Mouse (Mus musculus): ENCODE measurements around the gene Ints4.

The Ints4 gene

GRCm38 (mm10) chr7:97536571-97536970, 55.8 kb downstream of the Ints4 start:
- no peak for DNase-seq (ENCODE audit: low read depth, low spot score)

- peak; percentile 77 for DNase-seq (ENCODE audit: low read depth, low spot score)
Measured at GRCm38 (mm10) chr7:97546462-97546861, 65.7 kb downstream of the Ints4 start.

GRCm38 (mm10) chr7:97549301-97549700, 68.5 kb downstream of the Ints4 start:
- DNase-seq (ENCODE audit: low read depth, low spot score), result no peak

- DNase-seq (ENCODE audit: low read depth, low spot score), result no peak
Measured at GRCm38 (mm10) chr7:97550673-97551072, 69.9 kb downstream of the Ints4 start.

GRCm38 (mm10) chr7:97563576-97563975, 82.8 kb downstream of the Ints4 start:
- DNase-seq (ENCODE audit: low read depth, low spot score), result no peak

- DNase-seq (ENCODE audit: low read depth, low spot score), result no peak
Measured at GRCm38 (mm10) chr7:97569372-97569771, 88.6 kb downstream of the Ints4 start.

GRCm38 (mm10) chr7:97570389-97570788, 89.6 kb downstream of the Ints4 start:
- DNase-seq (ENCODE audit: low read depth, low spot score), result no peak

- DNase-seq (ENCODE audit: low read depth, low spot score), result peak; percentile 73
Measured at GRCm38 (mm10) chr7:97578361-97579066, 97.8 kb downstream of the Ints4 start.

GRCm38 (mm10) chr7:97579067-97579975, 98.6 kb downstream of the Ints4 start, which contains the start of the genes Aamdc and Rsf1:
Gene Aamdc, minus strand, starts transcription at chr7:97579497.
Gene Rsf1, plus strand, starts transcription at chr7:97579889.
- peak; percentile 100 for DNase-seq (ENCODE audit: low read depth, low spot score)

- DNase-seq (ENCODE audit: low read depth, low spot score), result peak; percentile 38
Measured at GRCm38 (mm10) chr7:97579976-97580842, 99.5 kb downstream of the Ints4 start.

- peak; percentile 96 for DNase-seq (ENCODE audit: low read depth, low spot score)
Measured at GRCm38 (mm10) chr7:97580843-97581214, 100.1 kb downstream of the Ints4 start.

GRCm38 (mm10) chr7:97588506-97588905, 107.8 kb downstream of the Ints4 start:
- no peak for DNase-seq (ENCODE audit: low read depth, low spot score)

GRCm38 (mm10) chr7:97590488-97590887, 109.7 kb downstream of the Ints4 start:
- no peak for DNase-seq (ENCODE audit: low read depth, low spot score)
